28 mouse cellular contexts compared by ENCODE assay signal in genomic region chr2:57267896-57268295, GRCm38 (mm10). TPM values are rescaled to one million over a fixed set of nuclear protein-coding genes. Genes with fewer than 3 reads are reported as not detected.
DNase-seq lines count a peak whose midpoint lies in the region; ATAC-seq and TF ChIP-seq lines count a peak whose summit lies in the region.
"Had no signal": no experiment of that assay in that cellular context is flagged by ENCODE, and none has a peak within 500 bp of the region (broad histone marks: within the 10 kb centered on the region; RNA-seq: fewer than 3 reads in every experiment).

No protein-coding gene starts in this region.

- no peak overlapping the region for H3K9ac ChIP-seq in forebrain, postnatal 0 days
- H3K9ac ChIP-seq in forebrain, embryonic 11.5 days (ENCODE audit: low read length): no peak overlapping the region
- no peak overlapping the region for H3K9ac ChIP-seq in hindbrain, embryonic 16.5 days (ENCODE audit: low read depth, low read length)
- H3K9ac ChIP-seq in hindbrain, embryonic 13.5 days: no peak overlapping the region
- H3K9ac ChIP-seq in midbrain, embryonic 11.5 days (ENCODE audit: low read length): no peak overlapping the region
- H3K9ac ChIP-seq in midbrain, embryonic 16.5 days (ENCODE audit: low read depth, low read length): no peak overlapping the region
- H3K9ac ChIP-seq: embryonic facial prominence, embryonic 12.5 days; heart, embryonic 13.5 days; kidney, embryonic 15.5 days; limb, embryonic 12.5 days; liver, embryonic 15.5 days; lung, embryonic 14.5 days; neural tube, embryonic 13.5 days had no signal

- WGBS in forebrain, postnatal 0 days: 18% methylated on average over 7 of the region's 7 CpGs
- WGBS in forebrain, embryonic 11.5 days: 19% methylated on average over 7 of the region's 7 CpGs
- WGBS in hindbrain, embryonic 16.5 days: 34% methylated on average over 7 of the region's 7 CpGs
- 35% methylated on average over 7 of the region's 7 CpGs for WGBS in hindbrain, embryonic 13.5 days
- WGBS in midbrain, embryonic 11.5 days: 32% methylated on average over 7 of the region's 7 CpGs
- 26% methylated on average over 7 of the region's 7 CpGs for WGBS in midbrain, embryonic 16.5 days
- 69% methylated on average over 7 of the region's 7 CpGs for WGBS in olfactory bulb, adult 2 months

- no peak; the same call in 1 of the 2 replicates for ATAC-seq in forebrain, postnatal 0 days
- ATAC-seq in forebrain, embryonic 11.5 days (replicated peaks; ENCODE audit: low FRiP score): no peak
- no peak for ATAC-seq in hindbrain, embryonic 16.5 days
- ATAC-seq in hindbrain, embryonic 13.5 days (ENCODE audit: low FRiP score): no peak
- 0 out of 2 replicates have a peak, but pooled peaks have one; percentile 8 for ATAC-seq in midbrain, embryonic 11.5 days (ENCODE audit: low FRiP score)
- no peak for ATAC-seq in midbrain, embryonic 16.5 days
- ATAC-seq: inflammation-experienced regulatory T-cells, adult 6 months had no signal

- no peak overlapping the region for H3K27ac ChIP-seq in forebrain, postnatal 0 days (ENCODE audit: low read depth, low read length)
- H3K27ac ChIP-seq in forebrain, embryonic 11.5 days (ENCODE audit: low read depth, low read length): no peak overlapping the region
- H3K27ac ChIP-seq in hindbrain, embryonic 16.5 days (ENCODE audit: low read depth, low read length): peak overlapping the region; percentile 6; the same call in 1 of the 2 replicates
- no peak overlapping the region for H3K27ac ChIP-seq in hindbrain, embryonic 13.5 days
- no peak overlapping the region for H3K27ac ChIP-seq in midbrain, embryonic 11.5 days (ENCODE audit: low read depth, low read length)
- no peak overlapping the region for H3K27ac ChIP-seq in midbrain, embryonic 16.5 days (ENCODE audit: low read length)
- H3K27ac ChIP-seq in olfactory bulb, adult 2 months (ENCODE audit: insufficient read depth, low read depth, low read length): peak overlapping the region; percentile 78
- H3K27ac ChIP-seq: embryonic facial prominence, embryonic 12.5 days; heart, adult 2 months; heart, embryonic 13.5 days; kidney, embryonic 15.5 days; limb, embryonic 12.5 days; liver, embryonic 15.5 days had no signal

- DNase-seq in forebrain, postnatal 0 days: peak; percentile 17
- no peak for DNase-seq in forebrain, embryonic 11.5 days (ENCODE audit: low spot score)
- DNase-seq in midbrain, embryonic 11.5 days (ENCODE audit: low spot score, missing footprints): peak; percentile 90
- DNase-seq in kidney, adult 11 months: no peak
- DNase-seq: adrenal gland, adult 2 months; adrenal gland, postnatal 36 days; B cell, adult 2 months; cerebellum, adult 2 months; cerebellum, postnatal 14 days; gastrocnemius, postnatal 25 days; heart, adult 2 months; heart, postnatal 10 days; kidney, adult 18-20 months; kidney, postnatal 25 days; lung, embryonic 14.5 days; lung, postnatal 14 days; thymus, postnatal 14 days had no signal

- H3K36me3 ChIP-seq in forebrain, postnatal 0 days (ENCODE audit: insufficient read depth): peaks cover 4% of the 10 kb centered on the region; the same call in 1 of the 2 replicates
- no peaks in the 10 kb centered on the region for H3K36me3 ChIP-seq in forebrain, embryonic 11.5 days (ENCODE audit: control insufficient read depth, insufficient read depth, low read length)
- H3K36me3 ChIP-seq in hindbrain, embryonic 16.5 days (ENCODE audit: control insufficient read depth, insufficient read depth, low read length): no peaks in the 10 kb centered on the region
- no peaks in the 10 kb centered on the region for H3K36me3 ChIP-seq in hindbrain, embryonic 13.5 days
- no peaks in the 10 kb centered on the region for H3K36me3 ChIP-seq in midbrain, embryonic 11.5 days (ENCODE audit: control insufficient read depth, insufficient read depth, low read length)
- H3K36me3 ChIP-seq in midbrain, embryonic 16.5 days (ENCODE audit: control insufficient read depth, insufficient read depth, low read length): no peaks in the 10 kb centered on the region
- H3K36me3 ChIP-seq: embryonic facial prominence, embryonic 12.5 days; heart, embryonic 13.5 days; kidney, embryonic 15.5 days; liver, embryonic 15.5 days; neural tube, embryonic 13.5 days had no signal

- no peak for TF ChIP-seq POLR2A in olfactory bulb, adult 2 months (IDR thresholded peaks at IDR 0.05; ENCODE audit: insufficient read depth, low read depth, low read length)

- H3K4me2 ChIP-seq in forebrain, postnatal 0 days (ENCODE audit: low read depth): no peak overlapping the region
- H3K4me2 ChIP-seq in forebrain, embryonic 11.5 days (ENCODE audit: low read depth, low read length, severe bottlenecking): no peak overlapping the region
- no peak overlapping the region for H3K4me2 ChIP-seq in hindbrain, embryonic 16.5 days (ENCODE audit: low read length)
- no peak overlapping the region for H3K4me2 ChIP-seq in hindbrain, embryonic 13.5 days
- H3K4me2 ChIP-seq in midbrain, embryonic 11.5 days: peak overlapping the region; percentile 13; the same call in 1 of the 2 replicates
- H3K4me2 ChIP-seq in midbrain, embryonic 16.5 days (ENCODE audit: low read length): no peak overlapping the region
- H3K4me2 ChIP-seq: embryonic facial prominence, embryonic 12.5 days; heart, embryonic 13.5 days; kidney, embryonic 15.5 days; limb, embryonic 12.5 days; liver, embryonic 15.5 days; lung, embryonic 14.5 days; neural tube, embryonic 13.5 days had no signal

- H3K4me3 ChIP-seq in forebrain, postnatal 0 days (ENCODE audit: low read depth, low read length): no peak overlapping the region
- H3K4me3 ChIP-seq in forebrain, embryonic 11.5 days (ENCODE audit: low read depth, low read length): no peak overlapping the region
- H3K4me3 ChIP-seq in hindbrain, embryonic 16.5 days (ENCODE audit: low read length): no peak overlapping the region
- no peak overlapping the region for H3K4me3 ChIP-seq in hindbrain, embryonic 13.5 days
- no peak overlapping the region for H3K4me3 ChIP-seq in midbrain, embryonic 11.5 days (ENCODE audit: low read depth, low read length)
- no peak overlapping the region for H3K4me3 ChIP-seq in midbrain, embryonic 16.5 days (ENCODE audit: low read depth, low read length)
- H3K4me3 ChIP-seq in olfactory bulb, adult 2 months (ENCODE audit: insufficient read depth, low read depth, low read length): no peak overlapping the region
- H3K4me3 ChIP-seq: embryonic facial prominence, embryonic 12.5 days; heart, adult 2 months; heart, embryonic 13.5 days; kidney, embryonic 15.5 days; limb, embryonic 12.5 days; liver, embryonic 15.5 days; neural tube, embryonic 13.5 days had no signal

- H3K27me3 ChIP-seq in forebrain, postnatal 0 days (ENCODE audit: insufficient read depth, low read length): no peaks in the 10 kb centered on the region
- H3K27me3 ChIP-seq in forebrain, embryonic 11.5 days (ENCODE audit: control insufficient read depth, insufficient read depth, low read length): no peaks in the 10 kb centered on the region
- H3K27me3 ChIP-seq in hindbrain, embryonic 16.5 days (replicated peaks; ENCODE audit: control insufficient read depth, insufficient read depth, low read length): no peaks in the 10 kb centered on the region
- H3K27me3 ChIP-seq in hindbrain, embryonic 13.5 days: no peaks in the 10 kb centered on the region
- peaks cover 16% of the 10 kb centered on the region for H3K27me3 ChIP-seq in midbrain, embryonic 11.5 days (ENCODE audit: control insufficient read depth, insufficient read depth, low read length)
- H3K27me3 ChIP-seq in midbrain, embryonic 16.5 days (ENCODE audit: control insufficient read depth, insufficient read depth, low read depth, low read length): peaks cover 6% of the 10 kb centered on the region
- H3K27me3 ChIP-seq: embryonic facial prominence, embryonic 12.5 days; heart, embryonic 13.5 days; kidney, embryonic 15.5 days; limb, embryonic 12.5 days; liver, embryonic 15.5 days; neural tube, embryonic 13.5 days had no signal

- TF ChIP-seq CTCF in forebrain, postnatal 0 days (IDR thresholded peaks at IDR 0.05; ENCODE audit: low read depth): no peak
- TF ChIP-seq CTCF in olfactory bulb, adult 2 months (IDR thresholded peaks at IDR 0.05; ENCODE audit: insufficient read depth, low read depth, low read length): no peak

- H3K4me1 ChIP-seq in forebrain, postnatal 0 days (ENCODE audit: insufficient read depth): no peaks in the 10 kb centered on the region
- peaks cover 5% of the 10 kb centered on the region; the same call in 1 of the 2 replicates for H3K4me1 ChIP-seq in forebrain, embryonic 11.5 days (replicated peaks; ENCODE audit: control insufficient read depth, insufficient read depth, low read length)
- no peaks in the 10 kb centered on the region for H3K4me1 ChIP-seq in hindbrain, embryonic 16.5 days (ENCODE audit: control insufficient read depth, insufficient read depth, low read depth, low read length)
- H3K4me1 ChIP-seq in hindbrain, embryonic 13.5 days (replicated peaks): no peaks in the 10 kb centered on the region; the same call in 1 of the 2 replicates
- peaks cover 9% of the 10 kb centered on the region; the same call in 1 of the 2 replicates for H3K4me1 ChIP-seq in midbrain, embryonic 11.5 days (ENCODE audit: control insufficient read depth, insufficient read depth, low read length)
- no peaks in the 10 kb centered on the region for H3K4me1 ChIP-seq in midbrain, embryonic 16.5 days (ENCODE audit: control insufficient read depth, insufficient read depth, low read length)
- H3K4me1 ChIP-seq in olfactory bulb, adult 2 months (ENCODE audit: control insufficient read depth, insufficient read depth, low read length): no peaks in the 10 kb centered on the region
- H3K4me1 ChIP-seq: limb, embryonic 12.5 days; liver, embryonic 15.5 days had no signal

- H3K9me3 ChIP-seq in forebrain, postnatal 0 days (ENCODE audit: low read length): no peaks in the 10 kb centered on the region
- no peaks in the 10 kb centered on the region for H3K9me3 ChIP-seq in forebrain, embryonic 11.5 days (ENCODE audit: control insufficient read depth, low read length)
- no peaks in the 10 kb centered on the region for H3K9me3 ChIP-seq in hindbrain, embryonic 16.5 days (ENCODE audit: control insufficient read depth, low read length)
- H3K9me3 ChIP-seq in hindbrain, embryonic 13.5 days: no peaks in the 10 kb centered on the region
- no peaks in the 10 kb centered on the region for H3K9me3 ChIP-seq in midbrain, embryonic 11.5 days (ENCODE audit: control insufficient read depth, low read length)
- H3K9me3 ChIP-seq in midbrain, embryonic 16.5 days (replicated peaks; ENCODE audit: control insufficient read depth, low read length, poor library complexity, severe bottlenecking): no peaks in the 10 kb centered on the region
- H3K9me3 ChIP-seq: embryonic facial prominence, embryonic 12.5 days; heart, embryonic 13.5 days; kidney, embryonic 15.5 days; limb, embryonic 12.5 days; liver, embryonic 15.5 days; neural tube, embryonic 13.5 days had no signal

RNA-seq across cellular contexts. Expression of gene Gpd2, which starts 30.5 kb away (rescaled TPM):
- total RNA-seq in forebrain, postnatal 0 days (2014; rRNA removed): 54.1 and 60.8 TPM in 2 replicates
- 31.1 and 46.5 TPM in 2 replicates for polyA plus RNA-seq in forebrain, postnatal 0 days (2015; fragmentation: Nextera tagmentation; extraction: Ambion mirVana)
- polyA plus RNA-seq in forebrain, embryonic 11.5 days (2014; fragmentation: Nextera tagmentation; extraction: Ambion mirVana): 29.0 and 29.4 TPM in 2 replicates
- 31.4 and 31.6 TPM in 2 replicates for polyA plus RNA-seq in hindbrain, embryonic 16.5 days (2015; fragmentation: Nextera tagmentation; extraction: Ambion mirVana)
- polyA plus RNA-seq in hindbrain, embryonic 13.5 days (2015; fragmentation: Nextera tagmentation; extraction: Ambion mirVana): 15.3 and 16.5 TPM in 2 replicates
- 14.6 and 15.8 TPM in 2 replicates for polyA plus RNA-seq in midbrain, embryonic 11.5 days (2014; fragmentation: Nextera tagmentation; extraction: Ambion mirVana)
- 26.2 and 27.7 TPM in 2 replicates for polyA plus RNA-seq in midbrain, embryonic 16.5 days (2015; fragmentation: Nextera tagmentation; extraction: Ambion mirVana)
- polyA plus RNA-seq in olfactory bulb, adult 2 months (2012; ENCODE audit: insufficient read depth, insufficient read length, low replicate concordance, missing spikeins): not detected in 2 replicates

Comparison
In these comparisons a context has a peak if more than half of its experiments do, and no peak if none do; other contexts are left out.
1. DNase-seq: peak in forebrain, postnatal 0 days (single experiment) and midbrain, embryonic 11.5 days (single experiment); none in forebrain, embryonic 11.5 days (single experiment) and kidney, adult 11 months (single experiment).
2. H3K27ac ChIP-seq: peak in hindbrain, embryonic 16.5 days (single experiment) and olfactory bulb, adult 2 months (single experiment); none in forebrain, postnatal 0 days (single experiment), forebrain, embryonic 11.5 days (single experiment), hindbrain, embryonic 13.5 days (single experiment), midbrain, embryonic 11.5 days (single experiment) and midbrain, embryonic 16.5 days (single experiment).